Mouse (Mus musculus) heart, postnatal 0 days (tissue): ENCODE measurements around the gene Lrrc1.

Source experiments
- CTCF ChIP-seq: IDR thresholded peaks from 2 replicates; pipeline ENCODE4 v1.5.1; 2016; ENCODE audit warnings: antibody characterized with exemption, control low read depth, low read depth
- EP300 ChIP-seq: IDR thresholded peaks from 2 replicates; pipeline ENCODE4 v1.6.1; 2016; ENCODE audit warnings: antibody characterized with exemption, low read depth

DNA sequence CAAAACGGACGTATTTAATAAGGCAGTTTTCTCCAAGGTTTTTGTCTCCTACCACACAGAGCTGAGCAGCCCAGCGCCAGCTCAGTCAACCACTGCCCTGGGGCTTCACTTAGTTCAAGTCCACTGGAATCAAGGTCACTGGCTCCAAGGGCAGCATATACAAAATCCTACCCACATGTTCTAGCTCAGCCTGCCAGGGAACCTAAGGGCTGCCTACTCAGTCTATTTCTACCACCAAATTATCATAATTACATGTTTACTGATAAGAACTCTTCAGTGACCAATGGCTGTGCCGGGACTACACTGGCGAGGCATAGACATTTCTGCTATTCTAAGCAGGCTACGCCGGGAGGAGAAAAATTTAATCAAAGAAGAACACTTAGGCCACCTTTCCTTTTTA, 80.8 kb downstream of the Lrrc1 start:
- TF ChIP-seq EP300 (0 out of 2 replicates have a peak, but pooled peaks have one; percentile 61), CTCF (no peak)
